Mouse (Mus musculus) G1E (cell line): ENCODE data around the gene Chrm1. TPM values are rescaled to one million over a fixed set of nuclear protein-coding genes. Genes with fewer than 3 reads are reported as not detected.
"Not testable (repeated sequence)": the region's sequence is repeated elsewhere in the genome, so short reads cannot be mapped to it uniquely, and the experiment has no call there.

Source experiments
- ATAC-seq: 2 replicates; pipeline ENCODE4 v1.8.0; 2016; ENCODE audit warnings: mild to moderate bottlenecking; ENCODE audit not compliant: insufficient number of reproducible peaks, poor library complexity, low FRiP score, severe bottlenecking; ENCODE audit errors: extremely low read depth
- DNase-seq: peaks from one replicate; pipeline ENCODE4 v3.0.0; 2012; ENCODE audit warnings: low spot score
- H3K27me3 ChIP-seq: 2 replicates; pipeline ENCODE4 v1.6.1; 2012; ENCODE audit warnings: mild to moderate bottlenecking, low read length, inconsistent platforms; ENCODE audit not compliant: insufficient read depth
- H3K36me3 ChIP-seq: replicated peaks from 2 replicates; pipeline ENCODE3; 2012; ENCODE audit warnings: mild to moderate bottlenecking, inconsistent platforms
- H3K4me1 ChIP-seq: 2 replicates; pipeline ENCODE4 v1.6.1; 2012; ENCODE audit warnings: low read depth, low read length, inconsistent platforms, mixed read lengths; ENCODE audit not compliant: insufficient read depth
- H3K4me3 ChIP-seq: 2 replicates; pipeline ENCODE4 v1.5.1; 2012; ENCODE audit warnings: low read depth, mild to moderate bottlenecking, inconsistent platforms, low read length, moderate library complexity, mixed read lengths
- H3K9me3 ChIP-seq: replicated peaks from 2 replicates; pipeline ENCODE4 v1.6.1; 2012; ENCODE audit warnings: inconsistent platforms
- CTCF ChIP-seq: IDR thresholded peaks from 2 replicates; pipeline ENCODE4 v1.5.1; 2012; ENCODE audit warnings: low read depth, low read length, inconsistent platforms, mixed read lengths
- GATA1 ChIP-seq: IDR thresholded peaks from 2 replicates; pipeline ENCODE4 v1.6.1; 2012; ENCODE audit warnings: borderline replicate concordance, low read length, inconsistent platforms, mixed read lengths
- GATA2 ChIP-seq: IDR thresholded peaks from 2 replicates; pipeline ENCODE4 v1.6.1; 2012; ENCODE audit warnings: low read depth, low read length, inconsistent platforms, borderline replicate concordance
- POLR2AphosphoS5 ChIP-seq: IDR thresholded peaks from 2 replicates; pipeline ENCODE4 v1.6.1; 2012; ENCODE audit warnings: low read depth, low read length, inconsistent platforms; ENCODE audit not compliant: insufficient replicate concordance
- TAL1 ChIP-seq: conservative IDR thresholded peaks from 2 replicates; pipeline ENCODE4 v1.6.1; 2012; ENCODE audit warnings: low read depth, low read length, inconsistent platforms, mixed read lengths
- polyA plus RNA-seq: library from polyadenylated mRNA; stranded (reverse); fragments of >175 nt; gene quantifications from 2 replicates; pipeline ENCODE4 v1.2.3, GENCODE M21; 2012
- total RNA-seq, 2 experiments: library from RNA; stranded (forward) in 1 of 2; stranded (reverse) in 1 of 2; fragments of 200-1000 nt in 1 of 2; fragments of >200 nt in 1 of 2; fragmentation: Nextera tagmentation in 1 of 2; gene quantifications; 2 replicates each; pipeline ENCODE4 v1.2.3; 2014 to 2017

The Chrm1 gene
- total and polyA plus RNA-seq, 3 experiments: 0.02 to 0.11 TPM; not detected in 1

DNA sequence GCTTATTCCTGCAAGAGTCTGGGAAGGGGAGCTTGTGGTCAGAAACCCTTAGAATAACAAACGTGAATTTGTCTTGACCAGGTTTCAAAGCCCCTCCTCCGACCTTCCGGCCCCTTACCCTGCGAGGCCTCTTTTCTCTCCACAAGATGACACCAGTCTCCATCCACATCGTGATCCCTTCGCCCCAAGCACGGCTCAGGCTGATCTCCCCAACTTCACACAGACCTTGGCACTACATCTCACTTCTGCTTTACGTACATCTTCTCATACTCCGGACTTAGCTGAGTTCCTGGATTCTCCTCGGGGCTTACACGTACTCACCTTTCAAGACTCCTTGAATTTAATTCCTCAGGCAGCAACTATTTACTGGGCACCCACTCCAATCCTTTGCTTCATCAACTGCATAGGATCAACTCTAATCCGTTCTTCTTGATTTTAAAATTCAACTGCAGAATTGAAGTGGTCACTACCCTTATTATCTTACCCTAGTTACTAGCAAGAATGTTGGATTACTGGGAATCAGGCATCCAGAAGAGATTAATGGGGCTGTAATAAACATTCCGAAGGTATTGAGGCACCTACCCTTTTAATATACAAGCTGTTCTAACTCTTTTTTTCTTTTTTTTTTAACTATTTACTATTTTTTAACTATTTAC, 50.5 kb downstream of the Chrm1 start:
- Histone ChIP-seq H3K4me3 (peak overlapping the region; percentile 92), H3K9me3 (no peaks in the 10 kb centered on the region), H3K36me3 (peaks cover 41% of the 10 kb centered on the region), H3K27me3 (no peaks in the 10 kb centered on the region), H3K4me1 (peaks cover 73% of the 10 kb centered on the region)
- no peak for DNase-seq
- ATAC-seq: no peak
- no peak for TF ChIP-seq CTCF
- no peak for TF ChIP-seq GATA2
- no peak for TF ChIP-seq GATA1
- TF ChIP-seq POLR2AphosphoS5: no peak
- no peak for TF ChIP-seq TAL1

DNA sequence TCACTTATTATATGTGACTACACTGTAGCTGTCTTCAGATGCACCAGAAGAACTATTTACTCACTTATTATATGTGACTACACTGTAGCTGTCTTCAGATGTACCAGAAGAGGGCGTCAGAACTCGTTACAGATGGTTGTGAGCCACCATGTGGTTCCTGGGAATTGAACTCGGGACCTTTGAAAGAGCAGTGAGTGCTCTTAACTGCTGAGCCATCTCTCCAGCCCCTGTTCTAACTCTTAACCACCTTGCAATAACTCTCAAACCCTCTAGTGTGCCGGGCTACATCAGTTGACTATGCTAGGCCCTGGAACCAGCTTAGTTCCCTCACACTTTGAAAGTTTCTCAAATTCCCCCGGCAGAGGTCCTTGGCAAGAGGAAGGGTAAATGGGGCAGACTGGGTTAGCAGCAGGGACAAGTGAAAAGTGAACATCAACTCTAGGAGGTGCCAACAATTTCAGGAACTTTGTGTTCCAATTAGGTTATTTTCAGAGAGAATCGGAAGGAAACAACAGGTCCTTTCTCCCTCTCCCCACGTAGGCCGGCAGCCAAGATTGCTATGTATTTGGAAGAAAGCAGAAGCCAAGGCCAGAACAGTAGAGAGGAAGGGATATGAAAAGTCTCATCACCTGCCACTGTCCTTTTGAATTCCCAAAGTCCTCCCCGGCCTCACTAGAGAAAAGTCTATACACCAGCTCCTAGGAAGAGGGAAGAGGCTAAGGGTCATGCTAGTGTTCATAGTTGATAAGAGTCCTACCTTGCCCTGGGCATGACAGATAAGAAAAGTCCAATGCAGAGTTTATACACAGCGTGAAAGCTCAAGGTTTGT, 51.3 kb downstream of the Chrm1 start:
- ATAC-seq: peak; percentile 55
- peak; percentile 50 for DNase-seq
- peaks cover 69% of the 10 kb centered on the region for H3K4me1 ChIP-seq

DNA sequence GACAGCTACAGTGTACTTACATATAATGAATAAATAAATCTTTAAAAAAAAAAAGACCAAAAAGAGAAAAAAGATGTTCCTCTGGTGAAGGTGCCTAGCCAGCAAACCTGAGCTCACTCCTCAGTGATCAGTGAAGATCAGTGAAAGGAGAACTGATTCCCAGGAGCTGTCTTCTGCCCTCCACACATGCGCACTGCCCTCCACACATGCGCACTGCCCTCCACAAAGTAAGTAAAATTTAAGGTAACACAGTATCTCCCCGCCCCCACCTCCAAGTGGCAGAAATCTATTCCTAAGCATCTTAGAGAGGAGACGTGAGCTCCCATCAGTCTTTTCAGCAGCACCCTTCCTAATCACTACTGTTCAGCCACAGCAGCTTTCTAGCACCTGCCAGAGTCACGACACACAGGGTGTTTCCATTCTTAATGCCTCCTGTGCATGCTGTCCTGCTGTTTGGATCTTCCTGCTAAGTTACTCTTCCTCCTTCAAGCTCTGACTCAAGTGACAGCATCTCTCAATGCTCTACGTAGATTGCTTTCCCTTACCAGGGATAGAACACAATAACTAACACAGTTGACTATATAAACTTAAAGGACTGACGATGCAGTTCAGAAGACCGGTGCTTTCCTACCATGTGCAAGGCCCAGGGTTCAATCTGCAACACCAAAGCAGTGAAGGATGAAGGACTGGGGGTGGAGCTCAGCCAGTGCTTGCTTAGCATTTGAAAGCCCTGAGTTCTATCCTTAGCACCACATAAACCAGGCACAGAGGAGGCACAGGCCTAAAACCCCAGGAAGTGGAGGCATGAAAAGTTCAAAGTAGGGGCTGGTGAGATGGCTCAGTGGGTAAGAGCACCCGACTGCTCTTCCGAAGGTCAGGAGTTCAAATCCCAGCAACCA, 52.5 kb downstream of the Chrm1 start:
- Histone ChIP-seq H3K4me3 (no peak overlapping the region), H3K4me1 (peaks cover 68% of the 10 kb centered on the region), H3K9me3 (no peaks in the 10 kb centered on the region), H3K27me3 (no peaks in the 10 kb centered on the region), H3K36me3 (peaks cover 30% of the 10 kb centered on the region)
- no peak for DNase-seq
- no peak for ATAC-seq
- TF ChIP-seq GATA1: no peak
- no peak for TF ChIP-seq CTCF
- no peak for TF ChIP-seq POLR2AphosphoS5
- 0 out of 2 replicates have a peak, but pooled peaks have one; percentile 18 for TF ChIP-seq TAL1
- no peak for TF ChIP-seq GATA2

More for the DNA sequence above, 51.3 kb downstream of the Chrm1 start:
- TF ChIP-seq GATA2 (no peak), CTCF (no peak), GATA1 (no peak), POLR2AphosphoS5 (no peak), TAL1 (peak; percentile 97)
- peak overlapping the region; percentile 92; the same call in 1 of the 2 replicates for H3K4me3 ChIP-seq
- H3K36me3 ChIP-seq: peaks cover 36% of the 10 kb centered on the region
- H3K9me3 ChIP-seq: no peaks in the 10 kb centered on the region
- no peaks in the 10 kb centered on the region for H3K27me3 ChIP-seq

DNA sequence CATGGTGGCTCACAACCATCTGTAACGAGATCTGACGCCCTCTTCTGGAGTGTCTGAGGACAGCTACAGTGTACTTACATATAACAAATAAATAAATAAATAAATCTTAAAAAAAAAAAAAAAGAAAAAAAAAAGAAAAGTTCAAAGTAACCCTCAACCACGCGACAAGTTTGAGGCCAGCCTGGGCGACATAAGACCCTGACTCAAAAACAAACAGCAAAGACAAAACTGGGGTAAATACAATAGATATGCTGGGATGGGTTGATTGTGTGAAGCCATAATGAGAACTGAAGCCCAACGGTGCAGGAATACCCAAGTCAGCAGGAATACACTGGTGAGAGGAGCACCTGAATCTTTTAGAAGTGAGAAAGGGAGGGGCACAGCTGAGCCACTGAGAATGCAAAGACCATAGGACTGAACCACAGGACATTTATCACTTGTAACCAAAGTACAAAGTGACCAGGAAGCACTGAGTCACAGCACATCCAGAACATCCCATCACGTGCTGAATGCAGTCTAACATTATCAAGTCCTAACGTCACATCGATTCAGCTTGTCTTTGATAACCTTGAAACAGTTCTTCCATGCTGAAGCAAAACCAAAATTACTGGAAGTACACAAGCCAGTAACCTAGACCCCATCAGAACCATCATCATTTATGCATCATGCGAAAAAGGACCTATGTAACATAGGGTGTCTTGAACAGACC, 53.3 kb downstream of the Chrm1 start:
- Histone ChIP-seq H3K4me3 (no peak overlapping the region), H3K9me3 (no peaks in the 10 kb centered on the region), H3K4me1 (peaks cover 71% of the 10 kb centered on the region), H3K27me3 (no peaks in the 10 kb centered on the region), H3K36me3 (peaks cover 24% of the 10 kb centered on the region)
- no peak for TF ChIP-seq GATA1
- no peak for TF ChIP-seq POLR2AphosphoS5
- TF ChIP-seq GATA2: no peak
- TF ChIP-seq TAL1: no peak
- TF ChIP-seq CTCF: no peak
- DNase-seq: no peak
- ATAC-seq: no peak

DNA sequence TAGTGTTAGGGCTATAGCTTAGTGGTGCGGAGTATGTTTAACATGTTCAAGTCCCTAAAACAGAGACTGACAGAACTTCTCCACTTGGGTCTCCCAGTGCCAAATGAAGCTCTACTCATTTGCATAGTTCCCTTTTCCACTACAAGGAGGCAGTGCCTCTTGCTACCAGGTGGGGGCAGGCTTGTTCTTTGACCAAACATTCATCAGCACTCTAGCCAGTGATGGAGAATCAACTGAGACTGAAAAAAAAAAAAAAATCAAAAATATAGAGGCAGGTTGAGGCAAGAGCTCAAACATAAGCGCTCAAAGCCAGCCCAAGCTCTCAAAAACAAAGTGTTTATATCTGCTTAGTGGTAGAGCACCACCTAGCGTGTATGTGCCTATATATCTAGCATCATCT, 54.8 kb downstream of the Chrm1 start:
- Histone ChIP-seq H3K27me3 (no peaks in the 10 kb centered on the region), H3K4me1 (peaks cover 74% of the 10 kb centered on the region), H3K4me3 (no peak overlapping the region), H3K36me3 (peaks cover 16% of the 10 kb centered on the region), H3K9me3 (no peaks in the 10 kb centered on the region)
- ATAC-seq (no peak), DNase-seq (no peak)
- no peak for TF ChIP-seq POLR2AphosphoS5
- no peak for TF ChIP-seq GATA1
- peak; percentile 77 for TF ChIP-seq CTCF
- TF ChIP-seq TAL1: no peak
- TF ChIP-seq GATA2: no peak

DNA sequence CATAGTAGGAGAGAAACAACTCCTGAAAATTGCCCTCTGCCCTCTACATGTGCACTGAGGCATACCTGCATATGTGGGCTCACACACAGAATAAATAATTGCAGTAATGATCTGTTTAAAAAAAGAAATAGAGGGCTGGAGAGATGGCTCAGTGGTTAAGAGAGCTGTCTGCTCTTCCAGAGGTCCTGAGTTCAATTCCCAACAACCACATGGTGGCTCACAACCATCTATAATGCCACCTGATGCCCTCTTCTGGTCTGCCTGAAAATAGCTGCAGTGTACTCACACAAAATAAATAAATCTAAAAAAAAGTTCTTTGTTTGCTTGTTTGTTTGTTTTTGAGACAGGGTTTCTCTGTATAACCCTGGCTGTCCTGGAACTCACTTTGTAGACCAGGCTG, 55.4 kb downstream of the Chrm1 start:
- peaks cover 71% of the 10 kb centered on the region for H3K4me1 ChIP-seq
- H3K27me3 ChIP-seq, H3K4me3 ChIP-seq, DNase-seq, H3K9me3 ChIP-seq, ATAC-seq: not testable (repeated sequence)
- H3K36me3 ChIP-seq: peaks cover 22% of the 10 kb centered on the region
